Mouse (Mus musculus): ENCODE data around the gene Gstt1. TPM values are rescaled to one million over a fixed set of nuclear protein-coding genes. Genes with fewer than 3 reads are reported as not detected.

Gstt1 gene
- polyA plus RNA-seq, 1 experiment from 2014 or later = 10.7 TPM

- Histone ChIP-seq H3K9me3 (no peaks in the 10 kb centered on the region), H3K36me3 (no peaks in the 10 kb centered on the region), H3K4me1 (peaks cover 14% of the 10 kb centered on the region), H3K4me3 (peak overlapping the region; percentile 45), H3K4me2 (replicated peaks) (peak overlapping the region; percentile 84), H3K27me3 (no peaks in the 10 kb centered on the region; the same call in 1 of the 2 replicates), H3K9ac (replicated peaks) (no peak overlapping the region), H3K27ac (replicated peaks) (no peak overlapping the region)
- ATAC-seq (replicated peaks) = no peak
- WGBS = 45% methylated on average over 11 of the region's 11 CpGs
Observed at GRCm38 (mm10) chr10:75796731-75797516, 1.5 kb downstream of the Gstt1 start.

DNA sequence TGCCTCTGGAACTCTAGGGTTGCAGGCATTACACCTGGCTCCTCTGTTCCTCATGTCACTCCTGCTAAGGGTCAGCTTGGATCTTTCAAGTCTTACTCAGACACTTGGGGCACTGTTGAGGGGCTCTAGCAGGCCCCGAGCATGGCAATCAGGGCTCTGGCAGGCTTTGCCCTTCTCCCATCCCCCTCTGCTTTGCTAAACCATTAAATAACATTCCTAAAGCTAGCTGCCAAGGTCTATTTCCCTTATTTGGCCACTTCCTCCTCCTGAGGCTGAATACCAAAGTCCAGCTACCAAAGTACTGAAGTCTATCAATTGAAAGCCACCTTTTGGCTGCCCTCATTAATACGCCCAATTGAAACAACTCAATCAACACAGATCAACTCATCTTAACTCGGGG is 3.5 kb downstream of the Gstt1 start:
- 26% methylated on average over 3 of the region's 3 CpGs for WGBS

DNA sequence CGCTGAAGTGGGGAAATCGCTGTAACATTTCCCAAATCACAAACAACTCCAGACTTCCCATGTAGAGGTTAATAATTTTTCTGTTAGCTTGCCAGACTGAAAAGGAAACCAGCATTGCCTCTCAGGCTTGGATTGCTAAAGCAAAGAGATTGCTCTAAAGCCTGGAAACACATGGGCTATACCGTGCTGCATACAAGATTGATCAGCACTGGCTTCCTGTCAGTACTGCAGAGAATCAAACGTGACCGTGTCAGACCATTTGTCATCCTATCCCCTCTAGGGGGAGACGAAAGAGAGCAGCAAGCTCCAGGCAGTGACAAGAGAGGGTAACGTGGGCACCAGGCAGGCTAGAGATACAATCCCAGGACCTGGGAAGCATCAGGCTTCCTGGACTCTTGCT is 7.6 kb downstream of the Gstt1 start:
- Histone ChIP-seq H3K4me1 (no peaks in the 10 kb centered on the region), H3K4me3 (no peak overlapping the region), H3K4me2 (replicated peaks) (no peak overlapping the region), H3K9me3 (no peaks in the 10 kb centered on the region), H3K27ac (replicated peaks) (no peak overlapping the region), H3K9ac (replicated peaks) (no peak overlapping the region), H3K36me3 (no peaks in the 10 kb centered on the region), H3K27me3 (no peaks in the 10 kb centered on the region)
- no peak for ATAC-seq (replicated peaks)
- 24% methylated on average over 7 of the region's 7 CpGs for WGBS

More for the DNA sequence above, 3.5 kb downstream of the Gstt1 start:
- Histone ChIP-seq H3K9me3 (no peaks in the 10 kb centered on the region), H3K4me1 (peaks cover 14% of the 10 kb centered on the region), H3K27me3 (no peaks in the 10 kb centered on the region; the same call in 1 of the 2 replicates), H3K4me3 (no peak overlapping the region), H3K27ac (replicated peaks) (no peak overlapping the region), H3K36me3 (no peaks in the 10 kb centered on the region), H3K9ac (replicated peaks) (no peak overlapping the region), H3K4me2 (replicated peaks) (no peak overlapping the region)
- no peak for ATAC-seq (replicated peaks)

DNA sequence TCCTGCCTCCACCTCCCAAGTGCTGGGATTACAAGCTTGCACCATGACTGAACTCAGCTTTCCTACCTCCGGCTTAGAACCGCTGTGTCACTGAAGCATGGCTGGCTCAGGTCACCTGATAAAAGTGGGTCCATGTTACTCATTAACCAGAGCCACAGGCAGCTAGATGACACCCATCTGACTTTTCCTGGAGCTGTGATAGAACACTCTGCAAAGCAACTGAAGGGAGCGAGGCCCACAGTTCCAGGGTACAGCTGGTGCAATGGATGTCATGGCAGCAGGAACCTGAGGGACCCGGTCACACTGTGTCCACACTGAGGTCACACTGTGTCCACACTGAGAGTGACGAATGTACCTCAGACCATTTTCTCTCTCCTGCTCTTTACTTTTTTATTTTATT is 8.5 kb downstream of the Gstt1 start:
- no peak overlapping the region for H3K9ac ChIP-seq (replicated peaks)
- no peaks in the 10 kb centered on the region for H3K27me3 ChIP-seq
- H3K36me3 ChIP-seq = no peaks in the 10 kb centered on the region
- WGBS = 97% methylated on average over 5 of the region's 5 CpGs
- no peaks in the 10 kb centered on the region for H3K9me3 ChIP-seq
- no peak overlapping the region for H3K4me3 ChIP-seq
- H3K4me1 ChIP-seq = no peaks in the 10 kb centered on the region
- no peak overlapping the region for H3K4me2 ChIP-seq (replicated peaks)
- H3K27ac ChIP-seq (replicated peaks) = no peak overlapping the region
- no peak for ATAC-seq (replicated peaks)

- 78% methylated on average over 6 of the region's 6 CpGs for WGBS
- Histone ChIP-seq H3K27me3 (no peaks in the 10 kb centered on the region), H3K4me1 (no peaks in the 10 kb centered on the region), H3K4me3 (no peak overlapping the region), H3K9me3 (no peaks in the 10 kb centered on the region), H3K27ac (replicated peaks) (no peak overlapping the region), H3K9ac (replicated peaks) (no peak overlapping the region), H3K36me3 (no peaks in the 10 kb centered on the region), H3K4me2 (replicated peaks) (no peak overlapping the region)
- no peak for ATAC-seq (replicated peaks)
Observed at GRCm38 (mm10) chr10:75789081-75789735, 9.2 kb downstream of the Gstt1 start.

- Histone ChIP-seq H3K36me3 (no peaks in the 10 kb centered on the region), H3K9me3 (no peaks in the 10 kb centered on the region), H3K27ac (replicated peaks) (no peak overlapping the region), H3K4me1 (no peaks in the 10 kb centered on the region), H3K4me2 (replicated peaks) (no peak overlapping the region), H3K27me3 (no peaks in the 10 kb centered on the region), H3K9ac (replicated peaks) (no peak overlapping the region), H3K4me3 (no peak overlapping the region)
- no peak for ATAC-seq (replicated peaks)
- 95% methylated on average over 8 of the region's 8 CpGs for WGBS
Observed at GRCm38 (mm10) chr10:75788277-75788676, 10.1 kb downstream of the Gstt1 start.

DNA sequence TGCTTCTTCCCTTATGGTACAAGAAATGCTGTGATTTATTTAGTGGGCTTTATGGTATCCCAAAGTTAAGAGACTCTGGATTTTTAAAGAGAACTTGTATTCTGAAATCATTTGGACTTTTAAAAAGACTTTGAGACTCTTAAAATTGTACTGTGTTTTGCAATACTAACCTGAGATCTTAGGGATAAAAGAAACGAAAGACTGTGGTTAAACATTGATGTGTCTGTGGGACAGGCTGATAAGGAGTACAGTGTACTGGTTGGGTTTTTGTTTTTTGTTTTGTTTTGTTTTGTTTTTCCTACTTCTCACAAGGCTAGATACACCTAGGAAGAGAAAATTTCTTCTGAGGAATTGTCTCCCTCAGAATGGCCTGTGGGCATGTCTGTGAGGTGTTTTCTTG is 12.9 kb downstream of the Gstt1 start:
- no peak for ATAC-seq (replicated peaks)

GRCm38 (mm10) chr10:75780769-75781578 is 17.4 kb downstream of the Gstt1 start, which contains the start of the genes Gm20441 and Gstt3:
Gene Gm20441 (minus strand): TSS chr10:75780954.
Gene Gstt3 (minus strand): TSS chr10:75781414.
- Histone ChIP-seq H3K36me3 (no peaks in the 10 kb centered on the region), H3K27ac (replicated peaks) (no peak within 1 kb of the TSS), H3K9me3 (0 out of 2 replicates have a peak, but pooled peaks cover 3% of the 10 kb centered on the region), H3K4me1 (peaks cover 9% of the 10 kb centered on the region), H3K27me3 (peaks cover 22% of the 10 kb centered on the region), H3K9ac (replicated peaks) (0 out of 2 replicates have a peak within 1 kb of the TSS, but pooled peaks have one; percentile 29), H3K4me3 (peak within 1 kb of the TSS; percentile 30), H3K4me2 (replicated peaks) (peak within 1 kb of the TSS; percentile 48)
- ATAC-seq (replicated peaks) = no peak
- 2% methylated on average over 28 of the region's 28 CpGs for WGBS

More for the DNA sequence above, 12.9 kb downstream of the Gstt1 start:
- H3K9ac ChIP-seq (replicated peaks) = no peak overlapping the region
- no peak overlapping the region for H3K27ac ChIP-seq (replicated peaks)
- no peak overlapping the region for H3K4me3 ChIP-seq
- peaks cover 6% of the 10 kb centered on the region; the same call in 1 of the 2 replicates for H3K27me3 ChIP-seq
- peaks cover 8% of the 10 kb centered on the region for H3K4me1 ChIP-seq
- H3K36me3 ChIP-seq = no peaks in the 10 kb centered on the region
- H3K4me2 ChIP-seq (replicated peaks) = no peak overlapping the region
- no peaks in the 10 kb centered on the region for H3K9me3 ChIP-seq
- 78% methylated on average over 1 of the region's 1 CpGs for WGBS

GRCm38 (mm10) chr10:75779206-75780174 is 18.9 kb downstream of the Gstt1 start:
- H3K4me3 ChIP-seq = no peak overlapping the region
- peaks cover 9% of the 10 kb centered on the region for H3K4me1 ChIP-seq
- no peak overlapping the region for H3K9ac ChIP-seq (replicated peaks)
- WGBS = 37% methylated on average over 15 of the region's 15 CpGs
- H3K27me3 ChIP-seq = peaks cover 22% of the 10 kb centered on the region
- ATAC-seq (replicated peaks) = no peak
- H3K9me3 ChIP-seq = 0 out of 2 replicates have a peak, but pooled peaks cover 3% of the 10 kb centered on the region
- H3K4me2 ChIP-seq (replicated peaks) = no peak overlapping the region
- H3K27ac ChIP-seq (replicated peaks) = no peak overlapping the region
- no peaks in the 10 kb centered on the region for H3K36me3 ChIP-seq

GRCm38 (mm10) chr10:75777885-75778284 is 20.5 kb downstream of the Gstt1 start:
- 79% methylated on average over 2 of the region's 2 CpGs for WGBS
- 0 out of 2 replicates have a peak, but pooled peaks cover 3% of the 10 kb centered on the region for H3K9me3 ChIP-seq
- H3K4me1 ChIP-seq = peaks cover 15% of the 10 kb centered on the region
- no peak overlapping the region for H3K4me2 ChIP-seq (replicated peaks)
- H3K27me3 ChIP-seq = peaks cover 22% of the 10 kb centered on the region
- no peak overlapping the region for H3K27ac ChIP-seq (replicated peaks)
- no peak overlapping the region for H3K4me3 ChIP-seq
- no peak for ATAC-seq (replicated peaks)
- no peak overlapping the region for H3K9ac ChIP-seq (replicated peaks)
- H3K36me3 ChIP-seq = no peaks in the 10 kb centered on the region

DNA sequence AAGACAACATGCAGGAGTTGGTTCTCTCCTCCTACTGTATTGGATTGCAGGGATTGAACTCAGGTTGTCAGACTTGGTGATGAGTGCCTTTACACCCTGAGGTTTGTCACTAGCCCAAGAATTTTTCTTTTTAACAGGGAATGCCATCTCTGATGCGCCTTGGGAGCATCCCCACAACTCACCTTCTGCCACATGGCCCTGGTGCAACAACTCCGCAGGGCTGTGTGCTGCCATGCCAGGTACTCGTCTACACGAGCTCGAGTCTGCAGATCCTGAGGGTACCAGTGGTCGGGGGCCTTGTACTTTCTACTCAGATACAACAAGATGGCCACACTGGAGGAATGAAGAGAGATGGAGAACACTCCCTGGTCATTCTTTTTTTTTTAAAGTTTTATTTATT is 21.8 kb downstream of the Gstt1 start:
- no peak overlapping the region for H3K27ac ChIP-seq (replicated peaks)
- H3K36me3 ChIP-seq = no peaks in the 10 kb centered on the region
- no peak overlapping the region for H3K4me3 ChIP-seq
- WGBS = 89% methylated on average over 6 of the region's 6 CpGs
- ATAC-seq (replicated peaks) = no peak
- 0 out of 2 replicates have a peak, but pooled peaks cover 3% of the 10 kb centered on the region for H3K9me3 ChIP-seq
- no peak overlapping the region for H3K4me2 ChIP-seq (replicated peaks)
- H3K27me3 ChIP-seq = peaks cover 22% of the 10 kb centered on the region
- H3K4me1 ChIP-seq = peaks cover 23% of the 10 kb centered on the region
- H3K9ac ChIP-seq (replicated peaks) = no peak overlapping the region

Data from forebrain, embryonic 15.5 days (tissue).